Mouse (Mus musculus) olfactory bulb, adult 2 months (tissue): ENCODE data around the gene Epn2.

ENCODE experiments used
- CTCF ChIP-seq: fragments of 200-500 bp; IDR thresholded peaks from 2 replicates; pipeline ENCODE4 v1.5.1; 2012; ENCODE audit warnings: low read depth, mild to moderate bottlenecking, low read length, moderate library complexity; ENCODE audit not compliant: insufficient read depth
- POLR2A ChIP-seq: fragments of 200-500 bp; IDR thresholded peaks from 2 replicates; pipeline ENCODE4 v1.6.1; 2012; ENCODE audit warnings: mild to moderate bottlenecking, low read depth, low read length, moderate library complexity; ENCODE audit not compliant: insufficient read depth

GRCm38 (mm10) chr11:61473630-61474029 lies 105.9 kb downstream of the Epn2 start:
- TF ChIP-seq POLR2A = no peak
- no peak for TF ChIP-seq CTCF
